Mouse (Mus musculus) adrenal gland, adult 2 months (tissue): Measurements from ENCODE around the gene Nup160. TPM values are rescaled to one million over a fixed set of nuclear protein-coding genes. Genes with fewer than 3 reads are reported as not detected.
A peak's percentile ranks its signal among the peaks of the same experiment; 100 is the strongest.

Experiments
- DNase-seq: peaks from one replicate; pipeline ENCODE4 v3.0.0; 2021
- long read RNA-seq: library from polyadenylated mRNA; stranded (forward); transcript quantifications from one replicate; pipeline ENCODE4 v2.0.0, GENCODE M21; 2021
- polyA plus RNA-seq: library from polyadenylated mRNA; depleted of rRNA; stranded (reverse); fragments of >200 nt; gene quantifications from 2 replicates; pipeline ENCODE4 v1.2.3, GENCODE M21; 2012; rRNA removed
- total RNA-seq, 2 experiments: library from RNA; stranded (reverse); gene quantifications; 2 replicates each; pipeline ENCODE4 v1.2.3; 2021

The Nup160 gene
- total RNA-seq (10 to 100 TPM; 18.8 to 19.7 TPM), polyA plus RNA-seq (1.3 and 2.1 TPM in 2 replicates)
- long read RNA-seq, partial matches to known transcripts, result 1 of 1 reads
- long read RNA-seq, other reads (novel, unspliced or antisense), result 0 of 1 reads

DNA sequence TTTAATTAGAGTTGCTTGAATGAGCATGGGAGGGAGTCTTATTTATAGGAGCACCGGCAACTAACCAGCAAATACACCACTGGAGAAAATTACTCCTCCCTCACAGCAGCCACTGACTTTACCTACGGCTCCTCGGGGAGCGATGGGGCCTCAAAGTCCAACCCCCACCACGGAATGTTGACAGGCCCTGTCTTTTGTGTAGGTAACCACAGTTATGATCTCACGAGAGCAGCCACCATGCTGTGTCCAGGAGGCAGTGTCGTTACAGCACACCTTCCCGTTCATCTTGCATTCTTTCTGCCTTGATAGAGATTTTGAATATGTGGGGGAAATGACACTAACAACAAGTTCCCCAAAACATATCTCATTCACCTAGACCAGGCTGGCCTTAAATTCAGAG, at the start of gene Nup160:
TSS of gene Nup160 (plus strand) at position 209 of the 400 bp plus-strand sequence.
- DNase-seq, result no peak

DNA sequence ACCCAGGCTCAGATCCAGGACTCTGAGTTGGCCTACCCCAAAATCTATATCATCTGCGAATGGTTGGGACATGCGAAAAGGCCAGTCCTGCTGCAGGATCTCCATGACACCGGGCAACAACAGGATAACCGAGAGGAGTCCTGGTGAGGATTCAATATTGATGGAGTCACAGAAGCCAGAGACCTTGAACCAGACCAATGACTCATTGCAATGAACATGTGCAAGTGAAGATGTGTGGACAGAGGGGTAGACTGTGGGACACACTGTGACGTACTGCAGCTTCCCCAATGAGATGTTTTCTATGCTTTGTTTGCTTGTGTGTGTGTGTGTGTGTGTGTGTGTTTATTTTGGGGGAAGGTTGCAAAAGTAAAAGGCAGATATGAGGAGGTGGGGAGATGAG, 48.8 kb upstream of the Nup160 start:
- peak; percentile 54 for DNase-seq

DNA sequence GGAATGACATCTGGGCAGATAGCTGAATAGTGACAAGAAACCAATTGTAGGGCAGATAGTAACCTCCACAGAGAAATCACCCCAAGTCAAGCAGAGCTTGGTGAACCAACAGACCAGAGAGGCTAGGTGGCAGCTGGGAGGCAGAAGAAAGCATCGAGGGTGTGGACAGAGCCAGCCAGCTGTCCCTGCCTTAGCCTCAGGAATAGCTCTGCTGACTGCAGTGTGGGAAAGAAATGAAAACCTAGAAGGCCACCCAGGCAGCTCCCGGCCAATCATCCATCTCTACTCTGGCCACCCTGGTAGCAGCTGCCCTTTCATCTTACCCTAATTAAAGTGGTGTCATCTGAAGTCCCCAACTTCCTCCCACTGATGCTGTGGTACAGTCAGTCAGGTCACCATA, 47.5 kb upstream of the Nup160 start:
- no peak for DNase-seq

DNA sequence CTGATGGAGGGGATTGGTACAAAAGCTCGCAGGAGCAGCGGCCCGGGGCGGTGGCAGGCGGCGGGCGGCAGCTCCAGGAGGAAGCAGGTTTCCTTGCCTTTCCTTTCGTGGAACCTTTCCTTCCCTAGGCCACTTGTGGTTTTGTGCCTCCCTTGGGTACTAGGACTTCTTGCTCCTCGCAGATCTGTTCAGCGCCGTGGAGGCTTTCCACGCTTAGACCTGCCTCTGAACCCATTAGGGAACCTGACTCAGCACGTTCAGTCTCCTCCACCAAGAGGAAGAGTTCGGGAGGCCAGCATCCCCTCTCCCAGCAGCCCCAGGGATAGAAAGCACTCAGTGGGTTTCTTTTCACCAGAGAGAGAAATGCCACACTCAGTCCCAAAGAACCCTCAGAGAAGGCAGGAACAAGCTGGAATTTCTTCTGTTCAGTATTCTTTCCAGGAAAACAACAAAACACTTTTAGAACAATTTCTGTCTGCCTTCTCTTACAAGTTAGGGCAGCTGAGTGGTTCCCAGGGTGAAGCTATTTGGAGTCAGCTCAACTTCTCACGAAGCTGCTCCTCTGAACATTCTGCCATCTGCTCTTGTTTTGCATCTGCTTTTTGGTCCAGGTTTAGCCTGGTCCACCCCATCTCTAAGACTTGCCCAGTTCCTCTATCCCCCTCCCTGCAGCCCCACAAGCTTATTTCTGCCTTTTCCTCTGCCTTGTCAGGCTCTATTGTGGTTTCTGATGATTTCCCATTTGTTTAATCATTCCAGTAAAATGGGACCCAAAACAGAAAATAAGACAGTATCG, 44.9 kb upstream of the Nup160 start:
- DNase-seq, result no peak

DNA sequence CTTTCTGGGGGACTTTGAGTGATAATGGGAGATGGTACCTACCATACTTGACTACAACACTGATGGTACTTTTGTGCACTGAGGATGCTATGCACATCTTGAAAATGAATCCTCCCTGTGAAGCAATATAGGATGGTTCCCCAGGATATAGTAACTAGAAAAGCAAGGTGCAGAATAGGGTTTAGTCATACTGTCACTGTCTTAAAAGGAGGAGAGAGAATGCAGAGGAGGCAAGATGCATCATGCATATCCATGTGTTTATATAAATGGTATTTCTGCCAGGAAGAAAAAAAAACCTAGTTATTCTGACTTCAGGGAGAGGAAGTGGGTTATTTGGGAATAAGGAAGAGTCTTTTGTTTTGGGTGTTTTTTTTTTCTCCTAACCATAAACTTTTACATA, 42.3 kb upstream of the Nup160 start:
- no peak for DNase-seq

DNA sequence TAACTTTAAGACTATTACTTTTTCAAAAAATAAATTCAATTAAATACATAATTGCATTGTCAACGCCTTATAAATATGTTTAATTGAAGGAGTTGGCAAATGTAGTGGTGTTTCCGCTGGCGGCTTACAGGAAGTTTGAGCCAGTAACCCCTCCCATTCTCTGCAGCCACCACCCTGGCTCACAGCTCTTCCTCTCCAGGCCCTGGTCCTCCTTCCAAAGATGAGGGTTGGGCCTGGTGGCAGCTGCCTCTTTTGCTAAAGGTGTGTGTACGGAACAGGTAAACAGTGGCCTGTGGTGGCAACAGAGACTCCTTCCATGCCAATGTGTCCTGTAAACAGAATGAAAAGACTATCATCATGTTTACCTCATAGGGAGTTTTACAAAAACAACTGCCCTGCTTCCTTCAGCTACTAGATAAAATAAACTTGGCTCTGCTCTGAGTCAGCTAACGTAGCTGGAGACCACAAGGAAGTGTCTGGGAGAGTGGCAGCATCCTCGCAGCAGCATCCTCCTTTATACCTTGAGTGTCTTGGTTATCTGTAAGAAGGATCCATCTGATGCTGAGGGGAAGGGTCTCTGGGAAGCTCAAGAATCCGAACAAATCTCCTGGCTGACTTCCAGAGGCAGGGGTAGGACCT, 41.8 kb upstream of the Nup160 start:
- DNase-seq, result no peak

DNA sequence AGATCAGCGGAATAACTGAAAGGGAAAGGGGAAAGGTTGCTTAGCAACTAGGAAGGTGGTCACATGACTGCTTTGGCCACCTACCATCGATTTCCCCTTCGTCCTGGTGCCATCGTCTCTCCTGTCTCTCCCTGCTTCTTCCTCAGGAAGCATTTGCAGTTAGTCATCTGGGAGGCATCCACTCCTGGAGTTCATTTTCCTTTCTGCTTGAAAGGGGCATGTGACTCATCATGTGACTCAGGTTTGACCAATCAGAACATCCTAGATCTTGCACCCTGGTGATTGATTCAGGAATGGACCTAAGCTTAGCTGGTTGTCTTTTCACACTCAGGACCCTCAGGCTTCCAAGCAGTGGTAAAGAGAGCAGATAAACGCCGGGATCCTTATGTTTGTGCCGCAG, 40.2 kb upstream of the Nup160 start:
- DNase-seq, result no peak

DNA sequence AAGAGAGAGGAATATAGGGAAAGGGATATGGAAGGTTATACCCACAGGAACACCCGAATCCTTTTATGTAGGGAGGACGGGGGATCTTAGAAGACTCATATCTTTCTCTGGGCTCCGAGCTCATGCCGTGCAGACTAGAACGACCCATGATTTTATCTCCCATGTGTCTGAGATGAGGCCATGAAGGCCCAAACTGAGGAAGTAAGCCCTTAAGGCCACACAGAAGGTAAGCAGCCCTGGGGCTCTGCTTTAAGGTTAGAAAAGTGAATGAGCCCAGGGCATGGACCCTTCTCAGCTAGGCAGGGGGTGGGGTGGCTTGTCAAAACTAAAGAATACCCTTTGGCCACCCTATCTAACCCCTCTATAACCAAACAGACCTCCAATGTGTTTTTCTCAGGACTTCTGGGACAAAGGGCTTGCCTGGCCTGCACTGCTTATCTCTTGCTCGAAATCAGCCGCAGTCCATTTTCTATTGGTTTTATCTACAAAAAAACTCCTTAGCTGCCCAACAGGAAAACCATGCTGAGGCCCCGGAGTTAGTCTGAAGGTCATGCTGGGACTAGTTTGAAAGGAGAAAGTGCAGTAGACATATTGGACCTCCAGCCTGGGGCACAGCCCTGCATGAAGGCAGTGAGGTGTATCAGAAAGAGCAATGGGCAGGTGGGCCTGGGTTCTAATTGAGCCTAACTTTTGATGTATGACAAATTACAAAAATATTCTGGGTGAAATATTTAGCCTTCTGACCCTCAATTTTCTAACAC, 37.8 kb upstream of the Nup160 start:
- no peak for DNase-seq

DNA sequence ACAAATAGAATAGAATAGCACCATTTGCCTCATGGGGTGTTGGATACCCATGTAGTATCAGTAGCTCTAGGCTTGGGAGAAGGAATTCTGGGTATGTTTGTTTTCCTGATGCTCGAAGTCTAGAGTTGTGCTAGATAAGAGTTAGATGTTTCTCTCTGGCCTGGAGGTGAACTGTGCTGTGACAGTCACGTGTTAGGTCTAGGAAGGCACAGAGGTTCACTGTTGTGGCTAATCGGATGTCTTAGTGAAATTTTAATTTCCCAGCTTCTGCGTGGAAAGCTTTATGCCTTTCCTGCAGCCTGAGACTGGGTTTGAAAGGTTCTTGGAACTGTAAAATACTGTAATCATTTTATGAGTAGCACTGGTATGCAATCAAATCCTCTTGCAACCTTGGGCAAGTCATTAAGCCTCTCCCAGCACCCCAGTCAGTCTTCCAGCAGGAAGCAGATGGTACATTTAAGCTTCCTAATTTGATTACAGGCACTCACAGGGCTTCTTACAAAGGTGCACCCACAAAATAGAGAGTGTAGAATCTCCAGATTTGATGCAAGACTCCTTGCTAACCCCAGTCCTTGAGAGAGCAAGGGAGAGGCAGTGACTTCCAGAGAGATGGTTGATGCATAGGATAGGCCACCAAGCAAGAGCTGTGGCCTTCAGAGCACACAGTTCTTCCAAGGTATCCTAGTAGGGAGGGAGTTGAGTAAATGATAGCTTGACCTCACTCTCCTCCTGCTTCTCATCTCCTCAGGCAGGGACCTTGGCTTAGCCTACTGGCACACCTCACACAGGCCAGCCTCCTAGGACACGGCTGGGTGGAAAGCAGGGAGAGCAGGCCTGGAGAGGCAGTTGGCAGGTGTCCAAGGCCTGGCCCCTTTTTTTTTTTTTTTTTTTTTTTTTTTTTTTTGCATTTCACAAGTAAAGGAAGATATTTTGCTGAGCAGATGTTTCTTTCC, 37.0 kb upstream of the Nup160 start:
- DNase-seq, result peak; percentile 15

DNA sequence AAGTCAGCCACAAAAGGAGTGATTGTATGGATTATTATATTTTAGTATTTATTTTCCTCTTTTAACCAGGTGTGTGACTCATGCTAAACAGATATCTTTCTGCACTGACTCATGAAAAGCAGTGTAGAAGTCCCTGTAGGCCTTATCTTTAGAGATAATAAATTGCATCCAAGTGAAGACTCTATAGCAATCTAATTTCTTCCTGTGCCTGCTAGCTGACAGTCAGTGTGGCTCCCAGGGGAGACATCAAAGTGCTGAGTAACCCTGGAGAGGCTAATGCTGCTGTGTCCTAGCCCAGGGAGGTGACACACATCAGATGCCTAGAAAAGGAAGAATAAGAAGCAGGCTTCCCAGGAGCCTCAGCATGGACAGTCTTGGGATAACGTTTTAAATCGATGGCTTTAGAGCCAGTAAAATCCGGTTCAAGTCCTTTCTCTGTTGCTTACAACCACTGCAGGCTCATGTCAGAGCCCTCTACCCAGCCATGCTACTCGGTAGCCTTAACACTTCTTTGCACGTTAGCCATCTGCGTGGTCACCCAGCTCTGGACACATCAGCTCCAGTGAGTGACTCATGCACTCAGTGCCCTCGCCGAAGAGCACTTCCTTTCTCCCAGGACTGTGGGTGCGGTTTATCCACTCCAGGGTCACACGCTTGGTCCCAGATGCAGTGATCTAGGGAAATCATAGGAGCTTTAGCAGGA, 35.9 kb upstream of the Nup160 start:
- DNase-seq, result peak; percentile 69

DNA sequence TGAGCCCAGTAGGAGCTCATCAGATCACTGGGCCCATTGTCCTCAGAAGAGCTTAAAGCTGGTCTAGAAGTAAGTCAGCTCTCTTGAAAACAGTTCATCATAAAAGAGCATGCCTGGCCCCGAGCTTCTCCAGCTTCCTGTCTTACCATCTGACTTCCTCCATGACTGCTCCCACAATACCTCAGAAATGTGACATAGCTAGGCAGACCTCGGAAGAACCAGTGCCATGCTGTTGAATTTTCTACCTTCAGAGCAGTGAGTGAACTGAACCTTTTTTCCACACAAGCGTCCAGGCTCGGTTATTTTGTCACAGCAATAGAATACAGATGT, 35.3 kb upstream of the Nup160 start:
- no peak for DNase-seq

DNA sequence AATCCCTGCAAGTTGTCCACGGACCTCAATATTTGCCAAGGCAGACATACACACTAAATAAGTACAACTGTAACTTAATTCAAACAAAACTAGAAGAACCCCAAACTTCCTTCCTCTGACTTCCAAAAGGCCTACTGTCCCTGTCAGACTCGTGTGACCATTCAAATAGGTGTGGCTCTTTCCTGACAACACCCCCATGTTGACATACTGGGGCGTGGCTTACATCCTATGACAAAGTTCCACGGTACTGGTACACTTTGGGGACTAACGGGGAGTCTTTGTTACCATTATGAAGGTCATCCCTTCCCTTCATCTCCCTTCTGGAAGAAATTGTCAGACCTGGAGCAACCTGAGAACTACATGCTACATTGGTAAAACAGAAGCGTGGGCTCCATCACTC, 29.9 kb upstream of the Nup160 start:
- no peak for DNase-seq

DNA sequence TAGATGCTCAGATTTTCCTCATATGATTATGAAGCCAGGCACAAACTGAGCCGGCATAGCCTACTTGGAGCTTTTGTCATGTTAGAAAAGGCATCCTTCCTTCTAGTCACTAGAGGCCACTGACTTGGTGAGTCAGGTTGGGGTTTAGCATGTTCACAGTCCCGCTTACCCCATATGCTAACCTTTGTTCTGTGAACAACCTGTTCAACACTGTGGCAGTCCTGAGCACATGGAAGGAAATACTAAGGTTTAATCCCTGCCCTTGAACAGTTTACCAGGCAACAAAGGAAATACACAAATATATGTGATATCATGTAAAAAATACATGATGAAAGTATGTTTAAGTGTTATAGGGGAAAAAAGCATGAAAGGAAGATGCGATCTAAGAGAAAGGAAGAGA, 27.6 kb upstream of the Nup160 start:
- no peak for DNase-seq

DNA sequence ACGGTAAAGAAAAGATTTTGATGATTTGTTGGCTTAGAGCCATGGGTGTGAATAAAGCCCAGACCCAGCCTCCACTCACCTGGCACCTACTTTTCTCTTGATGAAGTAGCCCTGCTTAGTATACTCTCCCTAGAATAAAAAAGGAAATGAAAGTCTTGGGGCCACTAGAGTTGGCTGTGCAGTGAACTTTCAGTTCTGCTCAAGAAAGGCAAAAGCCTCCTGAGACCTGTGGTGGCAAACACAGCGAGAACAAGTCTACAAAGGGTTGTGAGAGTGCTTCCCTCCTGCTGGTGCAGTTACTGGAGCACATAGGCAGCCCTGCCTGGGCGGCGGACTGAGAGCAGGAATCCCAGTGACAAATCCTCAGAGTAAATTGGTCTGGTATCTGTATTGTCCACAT, 27.1 kb upstream of the Nup160 start:
- DNase-seq, result no peak

DNA sequence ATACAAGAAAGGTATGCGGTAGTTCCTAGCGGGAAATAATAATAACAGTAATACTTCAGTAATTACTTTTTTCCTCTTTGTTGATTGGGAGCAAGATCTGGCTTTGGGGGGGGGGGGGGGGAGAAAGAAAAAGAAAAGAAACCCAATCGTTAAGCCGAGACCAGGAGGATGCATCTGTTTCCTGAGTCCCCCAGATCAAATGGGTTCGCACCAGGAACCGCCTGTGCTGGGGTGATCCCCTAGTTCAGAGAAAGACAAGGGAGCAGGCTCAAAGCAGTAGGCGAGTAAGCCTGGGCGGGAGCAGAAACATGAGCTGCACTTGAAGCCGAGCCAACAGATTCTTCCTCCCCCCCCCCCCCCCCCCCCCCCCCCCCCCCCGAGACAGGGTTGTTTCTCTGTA, 24.9 kb upstream of the Nup160 start:
- no peak for DNase-seq

DNA sequence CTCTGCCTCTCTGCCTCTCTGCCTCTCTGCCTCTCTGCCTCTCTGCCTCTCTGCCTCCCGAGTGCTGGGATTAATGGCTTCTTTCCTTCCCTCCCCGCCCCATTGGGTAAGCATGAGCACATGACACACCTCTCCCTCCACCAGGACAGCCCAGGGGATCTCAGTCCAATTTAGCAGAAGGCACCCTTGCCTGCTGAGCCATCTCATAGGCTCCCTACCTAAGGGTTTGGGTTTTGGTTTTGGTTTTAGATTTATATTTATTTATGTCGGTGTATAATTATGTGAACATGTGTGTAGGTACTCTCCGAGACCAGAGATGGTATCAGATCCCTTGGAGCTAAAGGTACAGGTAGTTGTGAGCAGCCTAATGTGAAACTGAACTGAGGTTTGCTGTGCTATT, 24.0 kb upstream of the Nup160 start:
- no peak for DNase-seq

DNA sequence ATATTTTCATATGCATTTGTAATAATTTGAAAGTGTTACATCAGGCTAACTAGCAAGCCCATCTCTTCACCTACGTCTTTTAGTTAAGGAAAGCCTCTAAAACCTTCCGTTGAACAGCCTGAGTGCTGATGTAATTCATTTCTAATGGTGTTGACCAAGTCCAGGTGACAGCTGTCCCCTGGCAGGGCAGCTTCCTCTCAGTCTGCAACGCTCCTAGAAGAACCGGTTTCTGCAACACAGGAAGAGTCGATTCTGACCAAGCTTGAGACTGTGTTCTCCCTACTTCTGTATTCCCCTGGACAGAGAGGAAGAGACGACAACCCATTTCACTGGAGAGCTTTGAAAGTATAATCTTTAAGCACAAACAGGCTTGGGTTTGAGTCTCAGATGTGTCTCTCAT, 21.6 kb upstream of the Nup160 start:
- no peak for DNase-seq

DNA sequence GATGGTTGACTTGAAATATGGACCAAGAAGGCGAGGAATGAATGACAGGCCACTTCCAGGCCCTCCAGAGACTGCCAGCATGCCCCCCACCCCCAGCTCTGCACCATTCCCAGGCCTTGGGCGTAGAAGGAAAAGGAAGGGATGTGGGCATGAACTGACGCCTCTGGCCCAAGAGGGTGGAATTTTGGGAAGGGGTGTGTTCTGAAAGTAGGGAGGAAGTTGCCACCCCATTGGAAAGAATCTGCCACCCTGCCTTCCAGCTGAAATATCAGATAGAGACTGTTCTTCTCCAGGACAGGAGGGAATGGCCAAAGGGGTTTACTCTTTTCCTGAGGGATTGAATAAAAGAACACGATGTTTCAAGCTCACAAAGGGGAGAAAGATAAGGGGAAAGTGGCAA, 18.4 kb upstream of the Nup160 start:
- DNase-seq, result no peak

DNA sequence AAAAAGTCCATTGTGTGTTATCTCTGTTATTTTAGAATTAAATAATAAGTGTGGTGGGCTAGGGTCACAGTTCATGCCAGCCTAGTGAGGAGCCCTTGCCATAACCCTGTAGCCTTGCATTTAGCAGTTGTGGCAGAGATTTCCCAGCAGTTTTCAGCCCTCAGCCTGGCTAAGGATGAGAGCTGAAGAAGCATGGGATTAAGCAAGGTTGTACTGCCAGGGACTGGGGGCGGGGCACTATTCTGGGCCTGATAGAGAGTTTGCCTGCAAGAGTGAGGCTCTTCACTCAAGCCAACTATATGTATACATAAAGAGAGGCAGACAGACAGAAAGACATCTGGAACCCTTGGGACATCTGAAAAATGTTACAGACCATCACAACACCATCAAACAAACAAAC, 18.0 kb upstream of the Nup160 start:
- DNase-seq, result no peak

DNA sequence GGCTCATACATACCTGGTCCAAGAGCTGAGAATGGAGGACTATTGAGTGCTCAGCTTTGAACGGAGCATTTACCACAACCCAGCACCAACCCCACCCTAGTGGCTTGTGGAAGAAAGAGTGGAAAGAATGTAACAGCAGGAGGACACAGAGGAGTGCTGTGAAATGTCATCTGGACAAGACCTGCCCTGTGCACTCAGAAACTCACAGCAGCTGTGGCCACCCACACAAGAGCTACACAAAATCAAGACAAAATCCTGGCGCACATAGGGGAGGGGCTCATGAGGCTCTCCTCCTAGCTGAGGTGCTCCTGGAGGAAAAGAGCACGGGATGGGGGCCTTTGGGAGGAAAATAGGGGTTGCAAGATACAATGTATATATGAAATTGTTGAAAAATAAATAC, 17.4 kb upstream of the Nup160 start:
- DNase-seq, result no peak

DNA sequence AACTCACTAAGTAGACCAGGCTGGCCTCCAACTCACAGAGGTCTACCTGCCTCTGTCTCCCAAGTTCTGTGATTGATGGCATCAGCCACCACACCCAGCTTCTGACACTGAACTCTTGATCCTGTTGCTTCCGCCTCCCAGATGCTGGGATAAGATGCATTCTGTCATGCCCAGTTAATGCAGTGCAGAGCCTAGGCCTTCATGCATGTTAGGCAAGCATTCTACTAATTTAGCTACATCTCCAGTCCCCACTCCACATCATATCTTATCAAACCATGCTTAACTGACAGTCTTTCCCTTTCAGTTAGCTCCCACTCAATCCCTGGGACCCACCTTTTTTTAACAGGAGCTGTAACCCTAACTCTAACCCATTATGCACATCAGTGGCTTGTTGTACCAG, 16.1 kb upstream of the Nup160 start:
- no peak for DNase-seq
